Mouse (Mus musculus): ENCODE measurements around the gene Coch. TPM values are rescaled to one million over a fixed set of nuclear protein-coding genes. Genes with fewer than 3 reads are reported as not detected.
"Not testable (repeated sequence)": the region's sequence is repeated elsewhere in the genome, so short reads cannot be mapped to it uniquely, and the experiment has no call there.

Coch gene
- total RNA-seq, 2 experiments from 2014 or later: 0.62 to 0.74 TPM

GRCm38 (mm10) chr12:51636689-51637470, 43.7 kb downstream of the Coch start:
- DNase-seq (ENCODE audit: low spot score in 2 of 2): no peak

GRCm38 (mm10) chr12:51641871-51642270, 48.7 kb downstream of the Coch start:
- DNase-seq (ENCODE audit: low spot score in 2 of 2): no peak

GRCm38 (mm10) chr12:51649401-51649800, 56.3 kb downstream of the Coch start:
- DNase-seq (ENCODE audit: low spot score in 2 of 2): not testable (repeated sequence)

Other genes starting within 250 kb of the Coch start
- 10 to 100 TPM; 10.4 to 11.5 TPM for gene G2e3, start 245.3 kb upstream of the Coch start, total RNA-seq (2021)
- gene Scfd1, start 215.8 kb upstream of the Coch start, total RNA-seq (2021): 10 to 100 TPM; 42.0 to 45.4 TPM
- 10 to 100 TPM; 29.8 to 36.8 TPM for gene Ap4s1, start 97.7 kb downstream of the Coch start, total RNA-seq (2021)
- 100 to 1,000 TPM; 137 to 152 TPM for gene Strn3, start 98.6 kb downstream of the Coch start, total RNA-seq (2021)
- 100 to 1,000 TPM in 1 of 2 experiments, 10 to 100 TPM in 1; 91.2 to 104 TPM for gene Hectd1, start 236.2 kb downstream of the Coch start, total RNA-seq (2021)

Measured in gastrocnemius, postnatal 4 days (tissue).